Mouse (Mus musculus) stomach, embryonic 16.5 days (tissue): ENCODE measurements around the gene Klhdc8a. TPM values are rescaled to one million over a fixed set of nuclear protein-coding genes. Genes with fewer than 3 reads are reported as not detected.

Experiments
- ATAC-seq: fragments of 200-750 bp; cut with Nextera tagmentation; 2 replicates; pipeline ENCODE4 v1.8.0; 2017; ENCODE audit warnings: moderate number of reproducible peaks, moderate TSS enrichment; ENCODE audit not compliant: insufficient read depth, low FRiP score
- H3K27ac ChIP-seq: fragments of 300-500 bp; sonication (generic); 2 replicates; pipeline ENCODE4 v1.5.1; 2014; ENCODE audit warnings: low read length
- H3K27me3 ChIP-seq: fragments of 300-500 bp; sonication (generic); 2 replicates; pipeline ENCODE4 v1.6.1; 2014; ENCODE audit warnings: low read length, control low read depth, mixed read lengths; ENCODE audit not compliant: control insufficient read depth, insufficient read depth
- H3K36me3 ChIP-seq: fragments of 300-500 bp; sonication (generic); 2 replicates; pipeline ENCODE4 v1.6.1; 2014; ENCODE audit warnings: low read length; ENCODE audit not compliant: control insufficient read depth, insufficient read depth
- H3K4me1 ChIP-seq: fragments of 300-500 bp; sonication (generic); 2 replicates; pipeline ENCODE4 v1.6.1; 2014; ENCODE audit warnings: low read length, control low read depth, mixed read lengths; ENCODE audit not compliant: control insufficient read depth, insufficient read depth
- H3K4me2 ChIP-seq: fragments of 300-500 bp; sonication (generic); 2 replicates; pipeline ENCODE4 v1.6.1; 2014; ENCODE audit warnings: low read depth, low read length, mixed read lengths
- H3K4me3 ChIP-seq: fragments of 300-500 bp; sonication (generic); replicated peaks from 2 replicates; pipeline ENCODE4 v1.5.1; 2014; ENCODE audit warnings: mild to moderate bottlenecking, low read length
- H3K9ac ChIP-seq: fragments of 300-500 bp; sonication (generic); 2 replicates; pipeline ENCODE4 v1.6.1; 2014; ENCODE audit warnings: low read length
- H3K9me3 ChIP-seq: fragments of 300-500 bp; sonication (generic); replicated peaks from 2 replicates; pipeline ENCODE4 v1.6.1; 2016; ENCODE audit warnings: low read length, control low read depth; ENCODE audit not compliant: control insufficient read depth
- WGBS: fragments of 180-500 bp; shearing (Covaris S2); extraction: QIAGEN DNeasy Blood & Tissue Kit; methylation state at CpG from one replicate; pipeline ENCODE4 v1.1.7; 2014; 5-methylcytosine and 5-hydroxymethylcytosine counted together
- polyA plus RNA-seq: library from polyadenylated mRNA; unstranded; fragments of >200 nt; fragmentation: Nextera tagmentation; extraction: Ambion mirVana; gene quantifications from 2 replicates; pipeline ENCODE4 v1.2.1, GENCODE M21; 2015

Klhdc8a gene
- polyA plus RNA-seq, 1 experiment from 2014 or later: 0.18 TPM

DNA sequence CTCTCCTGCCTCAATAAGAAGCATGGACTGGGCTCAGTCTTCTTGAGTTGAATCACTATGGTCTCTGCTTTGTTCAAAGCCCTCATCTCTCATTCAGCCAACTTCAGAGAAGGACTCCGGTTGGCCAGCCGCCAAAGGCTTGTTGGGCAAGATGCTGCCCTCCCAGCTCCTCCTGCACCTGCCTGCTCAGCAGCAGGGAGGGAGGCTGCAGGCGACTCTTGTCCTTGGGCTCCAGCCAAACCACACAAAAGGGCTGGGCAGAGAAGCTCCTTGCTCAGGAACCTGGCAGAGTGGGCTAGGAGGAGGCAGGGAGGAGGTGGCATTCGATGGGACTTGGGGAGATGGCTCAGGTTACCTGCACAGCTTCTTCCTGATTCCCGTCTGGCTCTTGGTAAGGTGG is 20.8 kb downstream of the Klhdc8a start:
- Histone ChIP-seq H3K4me1 (peaks cover 24% of the 10 kb centered on the region), H3K9ac (no peak overlapping the region), H3K9me3 (no peaks in the 10 kb centered on the region), H3K36me3 (no peaks in the 10 kb centered on the region), H3K27ac (peak overlapping the region; percentile 71), H3K27me3 (no peaks in the 10 kb centered on the region), H3K4me2 (no peak overlapping the region), H3K4me3 (no peak overlapping the region)
- WGBS: 43% methylated on average over 5 of the region's 5 CpGs
- peak; percentile 54 for ATAC-seq

- Histone ChIP-seq H3K9ac (0 out of 2 replicates have a peak overlapping the region, but pooled peaks have one; percentile 3), H3K36me3 (no peaks in the 10 kb centered on the region), H3K27me3 (no peaks in the 10 kb centered on the region), H3K9me3 (no peaks in the 10 kb centered on the region), H3K4me1 (peaks cover 21% of the 10 kb centered on the region), H3K4me3 (no peak overlapping the region), H3K4me2 (0 out of 2 replicates have a peak overlapping the region, but pooled peaks have one; percentile 6), H3K27ac (peak overlapping the region; percentile 32; the same call in 1 of the 2 replicates)
- 66% methylated on average over 7 of the region's 7 CpGs for WGBS
- no peak for ATAC-seq
These were observed 23.6 kb downstream of the Klhdc8a start for GRCm38 (mm10) chr1:132321821-132322580.

DNA sequence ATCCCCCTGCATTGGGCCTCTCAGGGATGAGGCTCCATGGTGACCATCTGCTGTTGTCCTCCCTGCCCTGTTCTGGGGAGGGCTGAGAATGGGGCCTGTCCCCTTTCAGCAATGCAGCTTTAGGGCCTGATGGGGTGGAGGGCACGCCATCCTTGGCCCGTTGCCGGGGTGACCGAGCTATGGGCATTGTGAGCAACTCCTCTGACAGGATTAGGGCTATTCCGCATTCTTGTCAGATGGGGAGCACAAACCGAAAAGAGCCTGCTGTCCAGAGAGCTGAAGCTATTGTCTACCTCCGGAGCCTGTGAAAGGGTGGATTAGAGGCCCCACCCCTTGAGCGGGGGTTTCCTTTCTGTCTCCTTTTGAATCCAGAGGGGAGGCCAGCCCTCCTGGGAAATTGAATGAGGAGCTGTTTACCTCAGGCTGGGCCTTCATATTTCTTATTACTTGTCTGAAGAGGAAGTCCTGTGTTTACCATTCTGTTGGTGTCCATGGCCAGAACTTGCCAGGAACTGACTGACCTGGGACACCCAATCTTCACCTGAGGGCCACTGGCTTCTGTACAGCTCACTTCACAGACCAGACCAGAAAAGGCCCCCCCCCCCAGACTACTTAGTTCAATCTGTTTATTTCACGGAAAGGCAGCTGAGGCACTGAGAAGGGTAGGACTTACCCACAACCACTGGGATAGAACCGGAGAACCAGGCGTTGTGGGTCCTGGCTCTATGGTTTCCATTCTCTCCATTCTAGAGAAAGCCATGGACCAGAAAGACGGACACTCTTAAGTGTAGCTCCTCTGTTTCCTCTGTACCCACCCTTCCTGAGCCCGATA is 24.5 kb downstream of the Klhdc8a start:
- H3K27ac ChIP-seq: peak overlapping the region; percentile 32; the same call in 1 of the 2 replicates
- ATAC-seq: no peak
- no peaks in the 10 kb centered on the region for H3K9me3 ChIP-seq
- no peaks in the 10 kb centered on the region for H3K27me3 ChIP-seq
- H3K4me2 ChIP-seq: peak overlapping the region; percentile 6; the same call in 1 of the 2 replicates
- H3K9ac ChIP-seq: peak overlapping the region; percentile 3; the same call in 1 of the 2 replicates
- H3K4me1 ChIP-seq: peaks cover 21% of the 10 kb centered on the region
- no peak overlapping the region for H3K4me3 ChIP-seq
- WGBS: 38% methylated on average over 13 of the region's 13 CpGs
- no peaks in the 10 kb centered on the region for H3K36me3 ChIP-seq

GRCm38 (mm10) chr1:132326777-132327176 is 28.4 kb downstream of the Klhdc8a start:
- Histone ChIP-seq H3K27me3 (no peaks in the 10 kb centered on the region), H3K4me3 (no peak overlapping the region), H3K27ac (no peak overlapping the region), H3K9ac (no peak overlapping the region), H3K4me1 (peaks cover 9% of the 10 kb centered on the region), H3K4me2 (no peak overlapping the region), H3K9me3 (no peaks in the 10 kb centered on the region), H3K36me3 (no peaks in the 10 kb centered on the region)
- WGBS: 53% methylated on average over 9 of the region's 9 CpGs
- ATAC-seq: peak; percentile 45; the same call in 1 of the 2 replicates

GRCm38 (mm10) chr1:132327477-132327876 is 29.1 kb downstream of the Klhdc8a start:
- no peak overlapping the region for H3K4me3 ChIP-seq
- H3K9ac ChIP-seq: no peak overlapping the region
- no peaks in the 10 kb centered on the region for H3K27me3 ChIP-seq
- H3K4me1 ChIP-seq: peaks cover 7% of the 10 kb centered on the region
- H3K9me3 ChIP-seq: no peaks in the 10 kb centered on the region
- WGBS: 76% methylated on average over 17 of the region's 17 CpGs
- H3K4me2 ChIP-seq: no peak overlapping the region
- H3K36me3 ChIP-seq: no peaks in the 10 kb centered on the region
- H3K27ac ChIP-seq: no peak overlapping the region
- no peak for ATAC-seq

DNA sequence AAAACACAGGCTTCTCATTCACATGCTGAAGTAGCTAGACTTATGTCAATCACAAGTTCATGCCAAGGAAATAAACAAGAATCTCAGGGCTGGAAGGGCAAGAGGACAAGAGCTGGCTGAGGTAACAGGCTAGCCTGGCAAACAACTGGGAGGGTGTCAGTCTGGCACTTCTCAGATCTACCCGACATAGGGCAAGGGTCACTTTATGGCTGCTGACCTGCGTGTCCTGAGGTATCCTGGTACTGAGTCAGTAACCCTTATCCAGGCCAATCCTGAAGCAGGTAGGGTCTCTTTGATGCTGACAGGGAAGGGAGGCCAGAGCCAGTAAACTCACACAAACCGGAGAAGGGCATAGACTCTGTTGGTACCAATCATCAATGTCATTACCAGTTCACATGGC is 30.1 kb downstream of the Klhdc8a start:
- no peak overlapping the region for H3K27ac ChIP-seq
- H3K9me3 ChIP-seq: no peaks in the 10 kb centered on the region
- H3K36me3 ChIP-seq: no peaks in the 10 kb centered on the region
- no peaks in the 10 kb centered on the region for H3K27me3 ChIP-seq
- H3K4me3 ChIP-seq: no peak overlapping the region
- WGBS: 65% methylated on average over 3 of the region's 3 CpGs
- H3K9ac ChIP-seq: no peak overlapping the region
- ATAC-seq: no peak
- no peak overlapping the region for H3K4me2 ChIP-seq
- H3K4me1 ChIP-seq: peaks cover 6% of the 10 kb centered on the region

DNA sequence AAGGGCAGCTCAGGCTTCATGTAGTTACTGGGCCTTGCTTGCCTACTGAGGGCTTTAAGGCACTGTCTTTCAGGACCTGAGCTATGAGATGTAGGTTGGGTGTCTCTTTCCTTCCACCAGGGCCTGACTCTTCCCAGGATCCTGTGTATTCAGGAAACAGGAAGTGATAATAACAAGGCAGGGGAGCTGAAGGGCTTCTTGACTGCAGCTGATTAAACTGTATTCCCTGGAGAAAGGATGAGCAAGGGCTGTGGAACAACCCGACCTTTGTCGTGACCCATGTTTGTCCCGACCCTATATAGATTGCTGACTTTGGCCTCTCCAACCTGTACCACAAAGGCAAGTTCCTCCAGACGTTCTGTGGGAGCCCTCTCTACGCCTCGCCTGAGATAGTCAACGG is 31.2 kb downstream of the Klhdc8a start:
- Histone ChIP-seq H3K9ac (no peak overlapping the region), H3K4me2 (no peak overlapping the region), H3K4me3 (no peak overlapping the region), H3K9me3 (no peaks in the 10 kb centered on the region), H3K4me1 (peaks cover 16% of the 10 kb centered on the region), H3K27me3 (no peaks in the 10 kb centered on the region), H3K27ac (no peak overlapping the region), H3K36me3 (no peaks in the 10 kb centered on the region)
- WGBS: 82% methylated on average over 7 of the region's 7 CpGs
- ATAC-seq: no peak

DNA sequence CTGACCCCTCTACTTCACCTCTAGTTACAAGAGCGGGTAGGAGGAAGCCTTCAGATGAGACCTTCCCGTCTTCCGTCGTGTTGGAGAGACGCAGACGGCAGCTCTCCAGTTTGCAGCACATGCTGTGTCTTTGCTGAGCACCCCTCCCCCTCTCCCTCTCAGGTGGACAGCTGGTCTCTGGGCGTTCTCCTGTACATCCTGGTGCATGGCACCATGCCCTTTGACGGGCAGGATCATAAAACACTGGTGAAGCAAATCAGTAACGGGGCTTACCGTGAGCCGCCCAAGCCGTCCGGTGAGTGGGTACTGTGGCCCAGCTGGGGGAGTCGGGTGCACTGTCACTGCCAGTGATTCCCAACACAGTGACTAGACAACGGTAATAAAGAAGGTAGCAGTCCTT is 32.0 kb downstream of the Klhdc8a start:
- Histone ChIP-seq H3K4me1 (peaks cover 23% of the 10 kb centered on the region), H3K9me3 (no peaks in the 10 kb centered on the region), H3K27me3 (no peaks in the 10 kb centered on the region), H3K36me3 (no peaks in the 10 kb centered on the region), H3K9ac (no peak overlapping the region), H3K27ac (no peak overlapping the region), H3K4me2 (no peak overlapping the region), H3K4me3 (no peak overlapping the region)
- 85% methylated on average over 15 of the region's 15 CpGs for WGBS
- no peak for ATAC-seq

GRCm38 (mm10) chr1:132331283-132331682 is 32.9 kb downstream of the Klhdc8a start:
- H3K4me2 ChIP-seq: no peak overlapping the region
- H3K9me3 ChIP-seq: no peaks in the 10 kb centered on the region
- no peak overlapping the region for H3K9ac ChIP-seq
- no peak overlapping the region for H3K4me3 ChIP-seq
- H3K4me1 ChIP-seq: peaks cover 24% of the 10 kb centered on the region
- 81% methylated on average over 17 of the region's 17 CpGs for WGBS
- H3K27ac ChIP-seq: no peak overlapping the region
- H3K36me3 ChIP-seq: no peaks in the 10 kb centered on the region
- H3K27me3 ChIP-seq: no peaks in the 10 kb centered on the region
- ATAC-seq: no peak
